Mouse (Mus musculus) G1E (cell line): Measurements from ENCODE around the gene Galnt2.

Experiments used
- CTCF ChIP-seq: IDR thresholded peaks from 2 replicates; pipeline ENCODE4 v1.5.1; 2012; ENCODE audit warnings: low read depth, low read length, inconsistent platforms, mixed read lengths
- GATA1 ChIP-seq: IDR thresholded peaks from 2 replicates; pipeline ENCODE4 v1.6.1; 2012; ENCODE audit warnings: borderline replicate concordance, low read length, inconsistent platforms, mixed read lengths
- POLR2AphosphoS5 ChIP-seq: IDR thresholded peaks from 2 replicates; pipeline ENCODE4 v1.6.1; 2012; ENCODE audit warnings: low read depth, low read length, inconsistent platforms; ENCODE audit not compliant: insufficient replicate concordance
- TAL1 ChIP-seq: conservative IDR thresholded peaks from 2 replicates; pipeline ENCODE4 v1.6.1; 2012; ENCODE audit warnings: low read depth, low read length, inconsistent platforms, mixed read lengths

- TF ChIP-seq CTCF (no peak), POLR2AphosphoS5 (no peak), GATA1 (no peak), TAL1 (no peak)
Measured at GRCm38 (mm10) chr8:124247581-124247980, 16.4 kb downstream of the Galnt2 start.
